Mouse (Mus musculus) forebrain, embryonic 11.5 days (tissue): ENCODE data around the gene Tceanc2. TPM values are rescaled to one million over a fixed set of nuclear protein-coding genes. Genes with fewer than 3 reads are reported as not detected.

ENCODE experiments used
- ATAC-seq: fragments of 200-750 bp; cut with Nextera tagmentation; replicated peaks from 2 replicates; pipeline ENCODE4 v1.8.0; 2017; ENCODE audit warnings: moderate TSS enrichment; ENCODE audit not compliant: low FRiP score
- DNase-seq: peaks from one replicate; pipeline ENCODE4 v3.0.0-alpha.2; 2017; ENCODE audit warnings: low spot score
- H3K27ac ChIP-seq: fragments of 300-500 bp; sonication (generic); 2 replicates; pipeline ENCODE4 v1.5.1; 2014; ENCODE audit warnings: low read depth, low read length
- H3K27me3 ChIP-seq: fragments of 300-500 bp; sonication (generic); 2 replicates; pipeline ENCODE4 v1.6.1; 2014; ENCODE audit warnings: mild to moderate bottlenecking, low read length, mixed read lengths; ENCODE audit not compliant: control insufficient read depth, insufficient read depth
- H3K36me3 ChIP-seq: fragments of 300-500 bp; sonication (generic); 2 replicates; pipeline ENCODE4 v1.6.1; 2014; ENCODE audit warnings: mild to moderate bottlenecking, low read length, moderate library complexity, mixed read lengths; ENCODE audit not compliant: control insufficient read depth, insufficient read depth
- H3K4me1 ChIP-seq: fragments of 300-500 bp; sonication (generic); replicated peaks from 2 replicates; pipeline ENCODE4 v1.6.1; 2014; ENCODE audit warnings: low read length, mixed read lengths; ENCODE audit not compliant: control insufficient read depth, insufficient read depth
- H3K4me2 ChIP-seq: fragments of 300-500 bp; sonication (generic); 2 replicates; pipeline ENCODE4 v1.6.1; 2014; ENCODE audit warnings: low read depth, mild to moderate bottlenecking, low read length, moderate library complexity, mixed read lengths; ENCODE audit not compliant: severe bottlenecking
- H3K4me3 ChIP-seq: fragments of 300-500 bp; sonication (generic); 2 replicates; pipeline ENCODE4 v1.5.1; 2014; ENCODE audit warnings: low read depth, low read length
- H3K9ac ChIP-seq: fragments of 300-500 bp; sonication (generic); 2 replicates; pipeline ENCODE4 v1.6.1; 2014; ENCODE audit warnings: low read length
- H3K9me3 ChIP-seq: fragments of 300-500 bp; sonication (generic); 2 replicates; pipeline ENCODE4 v1.6.1; 2016; ENCODE audit warnings: low read length, mixed read lengths; ENCODE audit not compliant: control insufficient read depth
- WGBS: fragments of 180-500 bp; shearing (Covaris S2); extraction: QIAGEN DNeasy Blood & Tissue Kit; methylation state at CpG from one replicate; pipeline ENCODE4 v1.1.7; 2014; 5-methylcytosine and 5-hydroxymethylcytosine counted together
- polyA plus RNA-seq: library from polyadenylated mRNA; unstranded; fragments of >200 nt; fragmentation: Nextera tagmentation; extraction: Ambion mirVana; gene quantifications from 2 replicates; pipeline ENCODE4 v1.2.1, GENCODE M21; 2014

Tceanc2 gene
- 21.2 and 26.2 TPM in 2 replicates for polyA plus RNA-seq

GRCm38 (mm10) chr4:107178830-107179490 lies at the start of gene Tceanc2:
Gene Tceanc2 (minus strand): TSS chr4:107179116.
- Histone ChIP-seq H3K4me2 (peak within 1 kb of the TSS; percentile 55), H3K9me3 (no peaks in the 10 kb centered on the region), H3K27me3 (no peaks in the 10 kb centered on the region), H3K9ac (peak within 1 kb of the TSS; percentile 87), H3K4me3 (peak within 1 kb of the TSS; percentile 97), H3K27ac (peak within 1 kb of the TSS; percentile 96), H3K36me3 (peaks cover 4% of the 10 kb centered on the region; the same call in 1 of the 2 replicates), H3K4me1 (no peaks in the 10 kb centered on the region; the same call in 1 of the 2 replicates)
- DNase-seq (peak; percentile 77), ATAC-seq (peak; percentile 50)
- under 1% methylated on average over 47 of the region's 47 CpGs for WGBS

GRCm38 (mm10) chr4:107226313-107226712 lies 47.4 kb upstream of the Tceanc2 start:
- no peaks in the 10 kb centered on the region for H3K36me3 ChIP-seq
- no peak overlapping the region for H3K4me2 ChIP-seq
- no peaks in the 10 kb centered on the region for H3K27me3 ChIP-seq
- WGBS, result 90% methylated on average over 2 of the region's 2 CpGs
- H3K27ac ChIP-seq, result no peak overlapping the region
- ATAC-seq (no peak), DNase-seq (no peak)
- H3K9me3 ChIP-seq, result no peaks in the 10 kb centered on the region
- no peak overlapping the region for H3K4me3 ChIP-seq
- no peak overlapping the region for H3K9ac ChIP-seq
- H3K4me1 ChIP-seq, result no peaks in the 10 kb centered on the region

GRCm38 (mm10) chr4:107223225-107224204 lies 44.6 kb upstream of the Tceanc2 start:
- Histone ChIP-seq H3K4me3 (no peak overlapping the region), H3K27me3 (no peaks in the 10 kb centered on the region), H3K9me3 (no peaks in the 10 kb centered on the region), H3K27ac (no peak overlapping the region), H3K4me1 (no peaks in the 10 kb centered on the region), H3K9ac (no peak overlapping the region), H3K4me2 (no peak overlapping the region), H3K36me3 (no peaks in the 10 kb centered on the region)
- 84% methylated on average over 11 of the region's 11 CpGs for WGBS
- no peak for ATAC-seq
- DNase-seq, result no peak

- ATAC-seq, result no peak
- Histone ChIP-seq H3K27me3 (no peaks in the 10 kb centered on the region), H3K4me2 (no peak overlapping the region), H3K36me3 (no peaks in the 10 kb centered on the region), H3K4me1 (no peaks in the 10 kb centered on the region), H3K9ac (no peak overlapping the region), H3K27ac (no peak overlapping the region), H3K9me3 (no peaks in the 10 kb centered on the region), H3K4me3 (no peak overlapping the region)
- DNase-seq, result no peak
- WGBS, result 91% methylated on average over 5 of the region's 5 CpGs
Observed at GRCm38 (mm10) chr4:107221524-107221923, 42.6 kb upstream of the Tceanc2 start.

- Histone ChIP-seq H3K27ac (no peak overlapping the region), H3K4me1 (no peaks in the 10 kb centered on the region), H3K4me3 (no peak overlapping the region), H3K4me2 (no peak overlapping the region), H3K36me3 (no peaks in the 10 kb centered on the region), H3K27me3 (no peaks in the 10 kb centered on the region), H3K9ac (no peak overlapping the region), H3K9me3 (no peaks in the 10 kb centered on the region)
- ATAC-seq (no peak), DNase-seq (no peak)
- 91% methylated on average over 9 of the region's 9 CpGs for WGBS
Observed at GRCm38 (mm10) chr4:107217574-107217973, 38.7 kb upstream of the Tceanc2 start.

GRCm38 (mm10) chr4:107213279-107214011 lies 34.5 kb upstream of the Tceanc2 start:
- 83% methylated on average over 12 of the region's 12 CpGs for WGBS
- no peaks in the 10 kb centered on the region for H3K4me1 ChIP-seq
- no peaks in the 10 kb centered on the region for H3K36me3 ChIP-seq

GRCm38 (mm10) chr4:107211936-107212335 lies 33.0 kb upstream of the Tceanc2 start:
- ATAC-seq, result no peak
- Histone ChIP-seq H3K27ac (no peak overlapping the region), H3K36me3 (no peaks in the 10 kb centered on the region), H3K4me2 (no peak overlapping the region), H3K9me3 (no peaks in the 10 kb centered on the region), H3K4me1 (no peaks in the 10 kb centered on the region), H3K27me3 (no peaks in the 10 kb centered on the region), H3K4me3 (no peak overlapping the region), H3K9ac (no peak overlapping the region)
- WGBS, result 81% methylated on average over 5 of the region's 5 CpGs
- no peak for DNase-seq

More at GRCm38 (mm10) chr4:107213279-107214011, 34.5 kb upstream of the Tceanc2 start:
- no peak overlapping the region for H3K27ac ChIP-seq
- H3K9me3 ChIP-seq, result no peaks in the 10 kb centered on the region
- no peak for DNase-seq
- no peak overlapping the region for H3K4me3 ChIP-seq
- no peak overlapping the region for H3K4me2 ChIP-seq
- no peak for ATAC-seq
- no peaks in the 10 kb centered on the region for H3K27me3 ChIP-seq
- H3K9ac ChIP-seq, result no peak overlapping the region

GRCm38 (mm10) chr4:107211465-107211864 lies 32.5 kb upstream of the Tceanc2 start:
- Histone ChIP-seq H3K4me3 (no peak overlapping the region), H3K4me1 (no peaks in the 10 kb centered on the region), H3K4me2 (no peak overlapping the region), H3K27ac (no peak overlapping the region), H3K9me3 (no peaks in the 10 kb centered on the region), H3K27me3 (no peaks in the 10 kb centered on the region), H3K36me3 (no peaks in the 10 kb centered on the region), H3K9ac (no peak overlapping the region)
- ATAC-seq (no peak), DNase-seq (no peak)
- WGBS, result 85% methylated on average over 4 of the region's 4 CpGs
